Mouse (Mus musculus): ENCODE results near the gene Klhl30.

GRCm38 (mm10) chr1:91325488-91326042, 25.3 kb upstream of the Klhl30 start:
- TF ChIP-seq CTCF (IDR thresholded peaks at IDR 0.05; ENCODE audit: borderline replicate concordance, extremely low read depth, insufficient read depth, insufficient read length): no peak
- no peak for TF ChIP-seq POLR2A (IDR thresholded peaks at IDR 0.05; ENCODE audit: borderline replicate concordance, extremely low read depth, insufficient read depth, insufficient read length, poor library complexity, severe bottlenecking)
